In the genomic region with DNA sequence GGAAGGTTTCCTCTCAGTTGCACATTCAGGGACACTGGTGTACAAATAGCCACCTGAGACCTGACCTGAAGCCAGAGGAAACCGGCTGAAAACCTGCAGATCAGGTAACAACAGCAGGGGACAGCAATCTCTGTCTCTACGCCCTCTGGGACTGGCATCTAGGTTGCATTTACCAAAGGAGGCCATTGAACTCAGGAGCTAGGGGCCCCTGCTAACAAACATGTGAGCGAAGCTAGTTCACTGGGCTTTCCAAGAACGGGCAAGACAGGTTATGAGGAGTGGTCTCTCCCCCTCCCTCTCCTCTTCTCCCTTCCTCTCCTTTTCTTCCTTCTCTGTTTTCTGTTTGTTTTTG, we compare ENCODE assay signal across 14 mouse cellular contexts. TPM values are rescaled to one million over a fixed set of nuclear protein-coding genes. Genes with fewer than 3 reads are reported as not detected.
A peak's percentile ranks its signal among the peaks of the same experiment; 100 is the strongest.
DNase-seq lines count a peak whose midpoint lies in the region; ATAC-seq and TF ChIP-seq lines count a peak whose summit lies in the region.
"Had no signal": no experiment of that assay in that cellular context is flagged by ENCODE, and none has a peak within 500 bp of the region (broad histone marks: within the 10 kb centered on the region; RNA-seq: fewer than 3 reads in every experiment).

No protein-coding gene starts in this region.

- H3K36me3 ChIP-seq in heart, embryonic 16.5 days (ENCODE audit: control insufficient read depth, insufficient read depth): no peaks in the 10 kb centered on the region
- H3K36me3 ChIP-seq in lung, embryonic 15.5 days: no peaks in the 10 kb centered on the region
- H3K36me3 ChIP-seq in MEL (ENCODE audit: control insufficient read depth in 1 of 2, insufficient read depth in 2 of 2, low read length in 2 of 2): no peaks in the 10 kb centered on the region; a peak in 1 of 4 replicates
- peaks cover 2% of the 10 kb centered on the region; the same call in 1 of the 2 replicates for H3K36me3 ChIP-seq in small intestine, adult 2 months (ENCODE audit: control insufficient read depth, insufficient read depth, low read length)
- H3K36me3 ChIP-seq: midbrain, embryonic 10.5 days had no signal

- TF ChIP-seq CTCF in MEL (IDR thresholded peaks at IDR 0.05 in 2 of 3, conservative IDR thresholded peaks at IDR 0.05 in 1 of 3; ENCODE audit: control insufficient read depth in 1 of 3, insufficient read depth in 1 of 3, low read depth in 2 of 3, low read length in 3 of 3, poor library complexity in 1 of 3, severe bottlenecking in 1 of 3): no peak
- TF ChIP-seq CTCF in small intestine, adult 2 months (IDR thresholded peaks at IDR 0.05; ENCODE audit: extremely low read depth, insufficient read length, insufficient replicate concordance, low read depth, low read length): no peak
- no peak for TF ChIP-seq CTCF in gastrocnemius, adult 2 months (IDR thresholded peaks at IDR 0.05)

- no peak for TF ChIP-seq POLR2A in MEL (IDR thresholded peaks at IDR 0.05; ENCODE audit: control insufficient read depth in 1 of 2, insufficient read depth in 1 of 2, low read depth in 1 of 2, low read length in 2 of 2, poor library complexity in 1 of 2)
- TF ChIP-seq POLR2A in small intestine, adult 2 months (IDR thresholded peaks at IDR 0.05; ENCODE audit: low read depth, low read length): no peak

- H3K9ac ChIP-seq in heart, embryonic 16.5 days (ENCODE audit: low read length): no peak overlapping the region
- no peak overlapping the region for H3K9ac ChIP-seq in lung, embryonic 15.5 days
- H3K9ac ChIP-seq in MEL (ENCODE audit: control insufficient read depth, low read depth, low read length, poor library complexity, severe bottlenecking): no peak overlapping the region

- H3K4me1 ChIP-seq in heart, embryonic 16.5 days (ENCODE audit: control insufficient read depth, insufficient read depth, low read length): no peaks in the 10 kb centered on the region
- no peaks in the 10 kb centered on the region for H3K4me1 ChIP-seq in lung, embryonic 15.5 days
- H3K4me1 ChIP-seq in MEL (ENCODE audit: control insufficient read depth in 1 of 2, insufficient read depth in 2 of 2, low read length in 2 of 2): peaks cover 0 to 3% of the 10 kb centered on the region in 2 experiments; a peak in 1 of 4 replicates
- H3K4me1 ChIP-seq in small intestine, adult 2 months (ENCODE audit: control insufficient read depth, insufficient read depth, insufficient read length, low read length): peaks cover 4% of the 10 kb centered on the region; the same call in 1 of the 2 replicates
- H3K4me1 ChIP-seq: midbrain, embryonic 10.5 days had no signal

- H3K79me2 ChIP-seq in MEL (ENCODE audit: control insufficient read depth, insufficient read depth, low read length, poor library complexity): no peaks in the 10 kb centered on the region

- no peak for TF ChIP-seq RAD21 in MEL (IDR thresholded peaks at IDR 0.05; ENCODE audit: low read depth, low read length)

- H3K9me3 ChIP-seq in heart, embryonic 16.5 days (replicated peaks; ENCODE audit: control insufficient read depth, low read length): no peaks in the 10 kb centered on the region
- no peaks in the 10 kb centered on the region for H3K9me3 ChIP-seq in lung, embryonic 15.5 days
- no peaks in the 10 kb centered on the region for H3K9me3 ChIP-seq in MEL (replicated peaks; ENCODE audit: insufficient read depth, low read length)
- H3K9me3 ChIP-seq: midbrain, embryonic 10.5 days had no signal

- intact Hi-C loops in gastrocnemius, adult 2 months (cut with DNase I): no loop called here
- intact Hi-C loops in heart, postnatal 10 days (cut with DNase I): no loop called here

- H3K4me2 ChIP-seq in heart, embryonic 16.5 days (ENCODE audit: low read depth, low read length): peak overlapping the region; percentile 16
- peak overlapping the region; percentile 28 for H3K4me2 ChIP-seq in lung, embryonic 15.5 days

- 55% methylated on average over 4 of the region's 4 CpGs for WGBS in heart, embryonic 16.5 days
- 49% methylated on average over 4 of the region's 4 CpGs for WGBS in lung, embryonic 15.5 days
- WGBS in small intestine, adult 2 months: 17% methylated on average over 4 of the region's 4 CpGs

- no peak for ATAC-seq in heart, embryonic 16.5 days (replicated peaks; ENCODE audit: extremely low read depth, insufficient read depth, low FRiP score)
- no peak for ATAC-seq in lung, embryonic 15.5 days (ENCODE audit: borderline replicate concordance, extremely low read depth, low FRiP score, low TSS enrichment)

- no peak overlapping the region for H3K27ac ChIP-seq in heart, embryonic 16.5 days (ENCODE audit: low read length)
- peak overlapping the region; percentile 44 for H3K27ac ChIP-seq in lung, embryonic 15.5 days
- no peak overlapping the region for H3K27ac ChIP-seq in MEL (ENCODE audit: control insufficient read depth, low read depth, low read length)
- peak overlapping the region; percentile 91 for H3K27ac ChIP-seq in small intestine, adult 2 months (ENCODE audit: insufficient read depth, low read depth, low read length)
- H3K27ac ChIP-seq in gastrocnemius, adult 2 months: no peak overlapping the region
- H3K27ac ChIP-seq: midbrain, embryonic 10.5 days had no signal

- H3K4me3 ChIP-seq in heart, embryonic 16.5 days (ENCODE audit: low read length): peak overlapping the region; percentile 31
- H3K4me3 ChIP-seq in lung, embryonic 15.5 days: no peak overlapping the region
- peak overlapping the region; percentile 46 to 47 for H3K4me3 ChIP-seq in MEL (ENCODE audit: control insufficient read depth in 1 of 2, insufficient read depth in 1 of 2, low read depth in 2 of 2, low read length in 2 of 2)
- peak overlapping the region; percentile 61 for H3K4me3 ChIP-seq in small intestine, adult 2 months (ENCODE audit: low read depth, low read length)
- H3K4me3 ChIP-seq in gastrocnemius, adult 2 months: no peak overlapping the region
- H3K4me3 ChIP-seq: midbrain, embryonic 10.5 days had no signal

- no peaks in the 10 kb centered on the region for H3K27me3 ChIP-seq in heart, embryonic 16.5 days (ENCODE audit: control insufficient read depth, insufficient read depth, low read length)
- H3K27me3 ChIP-seq in lung, embryonic 15.5 days: no peaks in the 10 kb centered on the region
- H3K27me3 ChIP-seq in MEL (ENCODE audit: control insufficient read depth in 1 of 2, insufficient read depth in 2 of 2, low read length in 2 of 2): no peaks in the 10 kb centered on the region; a peak in 1 of 4 replicates
- no peaks in the 10 kb centered on the region for H3K27me3 ChIP-seq in small intestine, adult 2 months (ENCODE audit: control insufficient read depth, insufficient read depth, low read length)

- no peak for DNase-seq in heart, adult 18-20 months
- DNase-seq in lung, postnatal 36 days: no peak
- no peak for DNase-seq in MEL (ENCODE audit: low read depth, low spot score)
- DNase-seq in gastrocnemius, adult 2 months: no peak
- DNase-seq in heart, postnatal 10 days: no peak
- DNase-seq: gastrocnemius, postnatal 36 days; heart, postnatal 4 days; right cerebral cortex, postnatal 4 days had no signal

- no peak for TF ChIP-seq EP300 in MEL (IDR thresholded peaks at IDR 0.05; ENCODE audit: low read depth in 1 of 2, low read length in 2 of 2)

TF ChIP-seq in MEL, 35 proteins besides CTCF, POLR2A, EP300 and RAD21:
- TF ChIP-seq MEF2A (IDR thresholded peaks at IDR 0.05; ENCODE audit: extremely low read depth, insufficient replicate concordance, low read depth, low read length, poor library complexity, severe bottlenecking) (no peak), BHLHE40 (IDR thresholded peaks at IDR 0.05; ENCODE audit: borderline replicate concordance, low read depth, low read length) (no peak), POLR2AphosphoS2 (IDR thresholded peaks at IDR 0.05; ENCODE audit: low read length) (no peak), POLR2AphosphoS5 (IDR thresholded peaks at IDR 0.05; ENCODE audit: borderline replicate concordance, low read depth, low read length) (no peak), RCOR1 (IDR thresholded peaks at IDR 0.05; ENCODE audit: low read depth, low read length) (no peak), HCFC1 (IDR thresholded peaks at IDR 0.05; ENCODE audit: low read depth, low read length) (no peak), NELFE (IDR thresholded peaks at IDR 0.05; ENCODE audit: low read depth, low read length) (no peak), UBTF (IDR thresholded peaks at IDR 0.05; ENCODE audit: borderline replicate concordance, insufficient read depth, low read depth, low read length) (no peak), ZNF384 (IDR thresholded peaks at IDR 0.05; ENCODE audit: low read depth, low read length) (no peak), TCF12 (IDR thresholded peaks at IDR 0.05; ENCODE audit: low read depth, low read length) (no peak), SIN3A (IDR thresholded peaks at IDR 0.05; ENCODE audit: low read length) (no peak), SMC3 (IDR thresholded peaks at IDR 0.05; ENCODE audit: low read depth, low read length) (no peak), MXI1 (IDR thresholded peaks at IDR 0.05; ENCODE audit: low read depth, low read length) (no peak), CHD1 (IDR thresholded peaks at IDR 0.05; ENCODE audit: low read depth, low read length) (no peak), USF2 (IDR thresholded peaks at IDR 0.05; ENCODE audit: borderline replicate concordance in 1 of 2, insufficient read depth in 1 of 2, low read depth in 1 of 2, low read length in 2 of 2) (no peak), KAT2A (conservative IDR thresholded peaks at IDR 0.05; ENCODE audit: low read depth, low read length) (no peak), CHD2 (IDR thresholded peaks at IDR 0.05; ENCODE audit: low read length) (no peak), JUND (IDR thresholded peaks at IDR 0.05; ENCODE audit: low read depth, low read length) (no peak)

RNA-seq across cellular contexts. Expression of a gene that starts 18.4 kb away (rescaled TPM):
- polyA plus RNA-seq in heart, embryonic 16.5 days (2015; fragmentation: Nextera tagmentation; extraction: Ambion mirVana): 2.6 and 5.2 TPM in 2 replicates
- total RNA-seq in heart, adult 18-20 months (2021): not detected
- polyA plus RNA-seq in lung, embryonic 15.5 days (2015; fragmentation: Nextera tagmentation; extraction: Ambion mirVana): 3.8 and 4.5 TPM in 2 replicates
- total RNA-seq in MEL (2012; rRNA removed): 0.65 and 1.0 TPM in 2 replicates
- polyA plus RNA-seq in MEL (2012; ENCODE audit: insufficient read depth in 1 of 2, insufficient read length in 2 of 2, low read depth in 1 of 2, low replicate concordance in 2 of 2, missing spikeins in 1 of 2): 1 to 10 TPM in 1 of 2 experiments, not detected in 1; 1.4 TPM
- 7.9 TPM in 2 replicates for polyA plus RNA-seq in small intestine, adult 2 months (2012; rRNA removed)
- not detected for total RNA-seq in gastrocnemius, adult 2 months (2021)
- not detected for total RNA-seq in heart, postnatal 10 days (2021)
- total RNA-seq: gastrocnemius, postnatal 36 days; heart, postnatal 4 days; layer of hippocampus, postnatal 10 days had no signal
- polyA plus RNA-seq: cerebellum, adult 2 months had no signal

Comparison
In these comparisons a context has a peak if more than half of its experiments do, and no peak if none do; other contexts are left out.
1. H3K27ac ChIP-seq: peak in lung, embryonic 15.5 days (single experiment) and small intestine, adult 2 months (single experiment); none in heart, embryonic 16.5 days (single experiment), MEL (single experiment) and gastrocnemius, adult 2 months (single experiment).
2. H3K4me3 ChIP-seq: peak in heart, embryonic 16.5 days (single experiment), MEL (2 of 2) and small intestine, adult 2 months (single experiment); none in lung, embryonic 15.5 days (single experiment) and gastrocnemius, adult 2 months (single experiment).